Mouse (Mus musculus) kidney, adult 2 months (tissue): ENCODE data around the gene Kcnk13.

Source experiments
- CTCF ChIP-seq: fragments of 200-500 bp; conservative IDR thresholded peaks from 2 replicates; pipeline ENCODE4 v1.5.1; 2011; ENCODE audit warnings: low read depth, mild to moderate bottlenecking, control low read depth, low read length, moderate library complexity, mixed read lengths; ENCODE audit not compliant: insufficient read depth, insufficient read length
- POLR2A ChIP-seq: fragments of 200-500 bp; IDR thresholded peaks from one replicate; pipeline ENCODE4 v1.6.1; 2011; ENCODE audit warnings: low read depth, low read length, control low read depth

DNA sequence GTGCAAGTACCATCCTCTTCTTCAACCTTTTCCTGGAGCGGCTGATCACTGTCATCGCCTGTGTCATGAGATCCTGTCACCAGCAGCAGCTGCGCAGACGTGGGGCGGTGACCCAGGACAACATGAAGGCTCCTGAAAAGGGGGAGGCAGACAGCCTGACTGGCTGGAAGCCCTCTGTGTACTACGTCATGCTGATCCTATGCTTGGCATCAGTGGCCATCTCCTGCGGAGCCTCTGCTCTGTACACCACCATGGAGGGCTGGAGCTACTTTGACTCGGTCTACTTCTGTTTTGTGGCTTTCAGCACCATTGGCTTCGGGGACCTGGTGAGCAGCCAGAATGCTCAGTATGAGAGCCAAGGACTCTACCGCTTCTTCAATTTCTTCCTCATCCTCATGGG lies 96.8 kb downstream of the Kcnk13 start:
- TF ChIP-seq CTCF (no peak), POLR2A (no peak)
